Mouse (Mus musculus) stomach, embryonic 16.5 days (tissue): Measurements from ENCODE around the gene Gad2. TPM values are rescaled to one million over a fixed set of nuclear protein-coding genes. Genes with fewer than 3 reads are reported as not detected.
A peak's percentile ranks its signal among the peaks of the same experiment; 100 is the strongest.
"Not testable (repeated sequence)": the region's sequence is repeated elsewhere in the genome, so short reads cannot be mapped to it uniquely, and the experiment has no call there.

ENCODE experiments used
- ATAC-seq: fragments of 200-750 bp; cut with Nextera tagmentation; 2 replicates; pipeline ENCODE4 v1.8.0; 2017; ENCODE audit warnings: moderate number of reproducible peaks, moderate TSS enrichment; ENCODE audit not compliant: insufficient read depth, low FRiP score
- H3K27ac ChIP-seq: fragments of 300-500 bp; sonication (generic); 2 replicates; pipeline ENCODE4 v1.5.1; 2014; ENCODE audit warnings: low read length
- H3K27me3 ChIP-seq: fragments of 300-500 bp; sonication (generic); 2 replicates; pipeline ENCODE4 v1.6.1; 2014; ENCODE audit warnings: low read length, control low read depth, mixed read lengths; ENCODE audit not compliant: control insufficient read depth, insufficient read depth
- H3K36me3 ChIP-seq: fragments of 300-500 bp; sonication (generic); 2 replicates; pipeline ENCODE4 v1.6.1; 2014; ENCODE audit warnings: low read length; ENCODE audit not compliant: control insufficient read depth, insufficient read depth
- H3K4me1 ChIP-seq: fragments of 300-500 bp; sonication (generic); 2 replicates; pipeline ENCODE4 v1.6.1; 2014; ENCODE audit warnings: low read length, control low read depth, mixed read lengths; ENCODE audit not compliant: control insufficient read depth, insufficient read depth
- H3K4me2 ChIP-seq: fragments of 300-500 bp; sonication (generic); 2 replicates; pipeline ENCODE4 v1.6.1; 2014; ENCODE audit warnings: low read depth, low read length, mixed read lengths
- H3K4me3 ChIP-seq: fragments of 300-500 bp; sonication (generic); replicated peaks from 2 replicates; pipeline ENCODE4 v1.5.1; 2014; ENCODE audit warnings: mild to moderate bottlenecking, low read length
- H3K9ac ChIP-seq: fragments of 300-500 bp; sonication (generic); 2 replicates; pipeline ENCODE4 v1.6.1; 2014; ENCODE audit warnings: low read length
- H3K9me3 ChIP-seq: fragments of 300-500 bp; sonication (generic); replicated peaks from 2 replicates; pipeline ENCODE4 v1.6.1; 2016; ENCODE audit warnings: low read length, control low read depth; ENCODE audit not compliant: control insufficient read depth
- WGBS: fragments of 180-500 bp; shearing (Covaris S2); extraction: QIAGEN DNeasy Blood & Tissue Kit; methylation state at CpG from one replicate; pipeline ENCODE4 v1.1.7; 2014; 5-methylcytosine and 5-hydroxymethylcytosine counted together
- polyA plus RNA-seq: library from polyadenylated mRNA; unstranded; fragments of >200 nt; fragmentation: Nextera tagmentation; extraction: Ambion mirVana; gene quantifications from 2 replicates; pipeline ENCODE4 v1.2.1, GENCODE M21; 2015

Gene Gad2
- polyA plus RNA-seq, result 0.06 and 0.66 TPM in 2 replicates

GRCm38 (mm10) chr2:22621828-22622731 is at the start of gene Gad2:
Gene Gad2, plus strand, starts transcription at chr2:22622205.
- Histone ChIP-seq H3K27ac (no peak within 1 kb of the TSS), H3K9me3 (no peaks in the 10 kb centered on the region), H3K4me3 (peak within 1 kb of the TSS; percentile 35), H3K4me1 (peaks cover 11% of the 10 kb centered on the region; the same call in 1 of the 2 replicates), H3K9ac (no peak within 1 kb of the TSS), H3K4me2 (peak within 1 kb of the TSS; percentile 65), H3K36me3 (no peaks in the 10 kb centered on the region), H3K27me3 (peaks cover 88% of the 10 kb centered on the region)
- under 1% methylated on average over 55 of the region's 55 CpGs for WGBS
- peak; percentile 61 for ATAC-seq

DNA sequence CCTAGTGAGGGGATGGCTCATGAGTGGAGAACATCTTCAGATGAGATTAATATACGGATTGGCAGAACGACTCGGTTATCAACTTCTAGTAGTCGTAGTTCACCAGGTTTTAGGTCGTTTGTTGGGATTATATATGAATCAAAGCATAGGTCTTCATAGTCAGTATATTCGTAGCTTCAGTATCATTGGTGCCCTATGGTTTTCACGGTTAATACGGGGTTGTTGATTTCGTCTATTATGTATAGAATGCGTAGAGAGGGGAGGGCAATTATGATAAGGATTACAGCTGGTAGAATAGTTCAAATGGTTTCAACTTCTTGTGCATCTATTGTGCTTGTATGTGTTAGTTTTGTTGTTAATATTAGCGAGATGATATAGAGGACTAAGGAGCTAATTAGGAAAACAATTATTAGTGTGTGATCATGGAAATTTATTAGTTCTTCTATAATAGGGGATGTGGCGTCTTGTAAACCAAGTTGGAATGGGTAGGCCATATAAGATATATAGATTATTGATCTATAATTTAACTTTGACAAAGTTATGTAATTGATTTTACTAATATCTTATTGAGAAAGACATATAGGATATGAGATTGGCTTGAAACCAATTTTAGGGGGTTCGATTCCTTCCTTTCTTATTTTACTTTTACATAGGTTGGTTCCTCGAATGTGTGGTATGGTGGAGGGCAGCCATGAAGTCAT is 34.4 kb upstream of the Gad2 start:
- not testable (repeated sequence) for H3K4me2 ChIP-seq, H3K36me3 ChIP-seq, H3K27ac ChIP-seq, H3K4me1 ChIP-seq, H3K9ac ChIP-seq, H3K9me3 ChIP-seq, H3K27me3 ChIP-seq, H3K4me3 ChIP-seq
- ATAC-seq, result peak; percentile 83
- 85% methylated on average over 13 of the region's 14 CpGs for WGBS

GRCm38 (mm10) chr2:22588170-22588541 is 33.8 kb upstream of the Gad2 start:
- not testable (repeated sequence) for H3K9me3 ChIP-seq, H3K4me1 ChIP-seq, H3K27ac ChIP-seq, H3K9ac ChIP-seq, H3K4me2 ChIP-seq, H3K36me3 ChIP-seq, H3K4me3 ChIP-seq, H3K27me3 ChIP-seq
- 87% methylated on average over 5 of the region's 5 CpGs for WGBS
- peak; percentile 37 for ATAC-seq

DNA sequence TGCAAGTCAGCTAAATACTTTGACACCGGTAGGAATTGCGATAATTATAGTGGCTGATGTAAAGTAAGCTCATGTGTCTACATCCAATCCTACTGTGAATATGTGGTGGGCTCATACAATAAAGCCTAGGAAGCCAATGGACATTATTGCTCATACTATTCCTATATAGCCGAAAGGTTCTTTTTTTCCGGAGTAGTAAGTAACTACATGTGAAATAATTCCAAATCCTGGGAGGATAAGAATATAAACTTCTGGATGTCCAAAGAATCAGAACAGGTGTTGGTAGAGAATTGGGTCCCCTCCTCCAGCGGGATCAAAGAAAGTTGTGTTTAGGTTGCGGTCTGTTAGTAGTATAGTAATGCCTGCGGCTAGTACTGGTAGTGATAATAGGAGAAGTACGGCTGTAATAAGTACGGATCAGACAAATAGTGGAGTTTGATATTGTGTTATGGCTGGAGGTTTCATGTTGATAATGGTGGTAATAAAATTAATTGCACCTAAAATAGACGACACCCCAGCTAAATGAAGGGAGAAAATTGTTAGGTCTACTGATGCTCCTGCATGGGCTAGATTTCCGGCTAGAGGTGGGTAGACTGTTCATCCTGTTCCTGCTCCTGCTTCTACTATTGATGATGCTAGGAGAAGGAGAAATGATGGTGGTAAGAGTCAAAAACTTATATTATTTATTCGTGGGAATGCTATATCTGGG is 33.2 kb upstream of the Gad2 start:
- H3K36me3 ChIP-seq, H3K4me2 ChIP-seq, H3K9me3 ChIP-seq, H3K27me3 ChIP-seq, H3K4me1 ChIP-seq, H3K27ac ChIP-seq, H3K4me3 ChIP-seq, H3K9ac ChIP-seq: not testable (repeated sequence)
- 66% methylated on average over 12 of the region's 12 CpGs for WGBS
- ATAC-seq, result peak; percentile 93

- 84% methylated on average over 16 of the region's 17 CpGs for WGBS
- not testable (repeated sequence) for H3K36me3 ChIP-seq, H3K4me2 ChIP-seq, H3K27me3 ChIP-seq, H3K9me3 ChIP-seq, H3K9ac ChIP-seq, H3K27ac ChIP-seq, H3K4me1 ChIP-seq, H3K4me3 ChIP-seq
- ATAC-seq, result peak; percentile 89
These were observed 32.4 kb upstream of the Gad2 start for GRCm38 (mm10) chr2:22589382-22590205.

DNA sequence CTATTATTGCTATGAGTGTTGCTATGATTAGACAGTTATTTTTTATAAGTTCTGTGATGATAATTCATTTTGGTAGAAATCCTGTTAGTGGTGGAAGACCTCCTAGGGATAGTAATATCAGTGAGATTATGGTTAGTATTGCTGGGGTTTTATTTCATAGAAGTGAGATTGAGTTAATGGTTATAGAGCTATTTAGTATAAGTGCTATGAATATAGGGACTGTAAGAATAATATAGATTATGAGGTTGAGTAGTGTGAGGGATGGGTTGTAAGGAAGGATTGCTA is 31.9 kb upstream of the Gad2 start:
- Histone ChIP-seq H3K4me3 (no peak overlapping the region), H3K4me1 (no peaks in the 10 kb centered on the region), H3K27ac (no peak overlapping the region), H3K27me3 (no peaks in the 10 kb centered on the region), H3K4me2 (no peak overlapping the region), H3K36me3 (no peaks in the 10 kb centered on the region), H3K9me3 (no peaks in the 10 kb centered on the region), H3K9ac (no peak overlapping the region)
- ATAC-seq, result no peak

DNA sequence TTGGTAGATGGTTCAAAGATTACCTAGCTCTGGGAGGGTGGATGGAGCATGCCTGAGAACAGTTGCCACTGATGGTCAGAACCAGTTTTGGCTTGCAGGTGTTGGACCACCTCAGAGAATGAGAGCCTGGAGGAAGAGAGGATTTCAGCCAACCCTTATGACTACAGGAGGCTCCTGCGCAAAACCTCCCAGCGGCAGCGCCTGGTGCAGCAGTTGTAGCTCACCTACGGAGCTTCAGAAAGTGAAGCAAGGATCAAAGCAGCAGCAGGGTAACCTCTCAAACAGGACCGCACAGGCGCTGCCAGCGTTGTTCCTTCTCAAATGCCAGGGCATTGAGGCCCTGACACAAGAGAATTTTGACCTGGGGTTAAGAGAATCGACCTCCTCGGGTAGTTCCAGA is 4.1 kb upstream of the Gad2 start:
- Histone ChIP-seq H3K4me2 (no peak overlapping the region), H3K27me3 (peaks cover 53% of the 10 kb centered on the region), H3K36me3 (no peaks in the 10 kb centered on the region), H3K9me3 (no peaks in the 10 kb centered on the region), H3K4me1 (peaks cover 4% of the 10 kb centered on the region; the same call in 1 of the 2 replicates), H3K9ac (no peak overlapping the region), H3K4me3 (no peak overlapping the region), H3K27ac (no peak overlapping the region)
- WGBS, result 5% methylated on average over 9 of the region's 9 CpGs
- ATAC-seq, result no peak

GRCm38 (mm10) chr2:22619416-22619815 is 2.6 kb upstream of the Gad2 start:
- WGBS, result 2% methylated on average over 12 of the region's 12 CpGs

More at GRCm38 (mm10) chr2:22619416-22619815, 2.6 kb upstream of the Gad2 start:
- Histone ChIP-seq H3K36me3 (no peaks in the 10 kb centered on the region), H3K27ac (no peak overlapping the region), H3K9ac (no peak overlapping the region), H3K9me3 (no peaks in the 10 kb centered on the region), H3K4me3 (no peak overlapping the region), H3K27me3 (peaks cover 67% of the 10 kb centered on the region), H3K4me1 (peaks cover 11% of the 10 kb centered on the region; the same call in 1 of the 2 replicates), H3K4me2 (no peak overlapping the region)
- ATAC-seq, result no peak
